Mouse (Mus musculus): ENCODE measurements at regions not wholly inside any gene's neighbourhood (a gene's known extent, or its start where the extent isn't known, plus 50 kb on each side); places are given as distances from the start of the nearest gene placed in this dataset.

GRCm38 (mm10) chr13:33721851-33722250 lies 60.6 kb downstream of the Serpinb6d start:
- ATAC-seq (ENCODE audit: insufficient number of reproducible peaks, insufficient read depth, low FRiP score, low TSS enrichment, low read depth): no peak
- Histone ChIP-seq H3K27me3 (no peaks in the 10 kb centered on the region), H3K4me2 (no peak overlapping the region), H3K4me3 (no peak overlapping the region), H3K4me1 (no peaks in the 10 kb centered on the region), H3K36me3 (no peaks in the 10 kb centered on the region), H3K9me3 (no peaks in the 10 kb centered on the region), H3K27ac (no peak overlapping the region), H3K9ac (no peak overlapping the region)

GRCm38 (mm10) chr13:33762293-33763125 lies 80.7 kb downstream of the Serpinb6e start:
- Histone ChIP-seq H3K36me3 (no peaks in the 10 kb centered on the region), H3K27ac (no peak overlapping the region), H3K9me3 (no peaks in the 10 kb centered on the region; the same call in 1 of the 2 replicates), H3K27me3 (no peaks in the 10 kb centered on the region), H3K9ac (no peak overlapping the region), H3K4me1 (no peaks in the 10 kb centered on the region), H3K4me2 (peak overlapping the region; percentile 43), H3K4me3 (peak overlapping the region; percentile 8; the same call in 1 of the 2 replicates)
- WGBS: 42% methylated on average over 18 of the region's 18 CpGs
- ATAC-seq (ENCODE audit: insufficient number of reproducible peaks, insufficient read depth, low FRiP score, low TSS enrichment, low read depth): no peak

GRCm38 (mm10) chr13:33763295-33763916 lies 79.8 kb downstream of the Serpinb6e start:
- Histone ChIP-seq H3K9me3 (no peaks in the 10 kb centered on the region; the same call in 1 of the 2 replicates), H3K4me1 (no peaks in the 10 kb centered on the region), H3K27ac (no peak overlapping the region), H3K4me2 (no peak overlapping the region), H3K27me3 (no peaks in the 10 kb centered on the region), H3K4me3 (no peak overlapping the region), H3K9ac (no peak overlapping the region), H3K36me3 (no peaks in the 10 kb centered on the region)
- 83% methylated on average over 14 of the region's 14 CpGs for WGBS
- ATAC-seq (ENCODE audit: insufficient number of reproducible peaks, insufficient read depth, low FRiP score, low TSS enrichment, low read depth): no peak
